Mouse (Mus musculus) forebrain, embryonic 13.5 days (tissue): ENCODE data around the gene Lrrn1. TPM values are rescaled to one million over a fixed set of nuclear protein-coding genes. Genes with fewer than 3 reads are reported as not detected.

Experiments used
- ATAC-seq: fragments of 200-750 bp; cut with Nextera tagmentation; 2 replicates; pipeline ENCODE4 v1.8.0; 2017
- H3K27ac ChIP-seq: fragments of 300-500 bp; sonication (generic); 2 replicates; pipeline ENCODE4 v1.5.1; 2015; ENCODE audit warnings: inconsistent platforms, mild to moderate bottlenecking, moderate library complexity
- H3K27me3 ChIP-seq: fragments of 300-500 bp; sonication (generic); 2 replicates; pipeline ENCODE4 v1.6.1; 2015; ENCODE audit warnings: mild to moderate bottlenecking, inconsistent platforms
- H3K36me3 ChIP-seq: fragments of 300-500 bp; sonication (generic); 2 replicates; pipeline ENCODE4 v1.6.1; 2015; ENCODE audit warnings: mild to moderate bottlenecking, inconsistent platforms; ENCODE audit not compliant: poor library complexity, severe bottlenecking
- H3K4me1 ChIP-seq: fragments of 300-500 bp; sonication (generic); 2 replicates; pipeline ENCODE4 v1.6.1; 2015; ENCODE audit warnings: inconsistent platforms
- H3K4me2 ChIP-seq: fragments of 300-500 bp; sonication (generic); 2 replicates; pipeline ENCODE4 v1.6.1; 2015; ENCODE audit warnings: inconsistent platforms, mild to moderate bottlenecking, moderate library complexity
- H3K4me3 ChIP-seq: fragments of 300-500 bp; sonication (generic); 2 replicates; pipeline ENCODE4 v1.5.1; 2015; ENCODE audit warnings: mild to moderate bottlenecking, inconsistent platforms
- H3K9ac ChIP-seq: fragments of 300-500 bp; sonication (generic); 2 replicates; pipeline ENCODE4 v1.6.1; 2015; ENCODE audit warnings: mild to moderate bottlenecking, inconsistent platforms
- H3K9me3 ChIP-seq: fragments of 300-500 bp; sonication (generic); replicated peaks from 2 replicates; pipeline ENCODE4 v1.6.1; 2016; ENCODE audit warnings: inconsistent platforms
- WGBS: fragments of 180-500 bp; shearing (Covaris S2); methylation state at CpG from one replicate; pipeline ENCODE4 v1.1.7; 2015; 5-methylcytosine and 5-hydroxymethylcytosine counted together
- polyA plus RNA-seq: library from polyadenylated mRNA; unstranded; fragments of >200 nt; fragmentation: Nextera tagmentation; extraction: Ambion mirVana; gene quantifications from 2 replicates; pipeline ENCODE4 v1.2.1, GENCODE M21; 2015

Lrrn1 gene
- polyA plus RNA-seq, 1 experiment from 2014 or later, result 46.0 TPM

- no peaks in the 10 kb centered on the region for H3K36me3 ChIP-seq
- H3K4me2 ChIP-seq, result no peak overlapping the region
- no peak overlapping the region for H3K27ac ChIP-seq
- H3K9me3 ChIP-seq, result no peaks in the 10 kb centered on the region
- H3K27me3 ChIP-seq, result no peaks in the 10 kb centered on the region
- ATAC-seq, result no peak
- H3K4me1 ChIP-seq, result no peaks in the 10 kb centered on the region
- no peak overlapping the region for H3K9ac ChIP-seq
- H3K4me3 ChIP-seq, result no peak overlapping the region
Observed at GRCm38 (mm10) chr6:107605151-107605550, 75.6 kb downstream of the Lrrn1 start.

DNA sequence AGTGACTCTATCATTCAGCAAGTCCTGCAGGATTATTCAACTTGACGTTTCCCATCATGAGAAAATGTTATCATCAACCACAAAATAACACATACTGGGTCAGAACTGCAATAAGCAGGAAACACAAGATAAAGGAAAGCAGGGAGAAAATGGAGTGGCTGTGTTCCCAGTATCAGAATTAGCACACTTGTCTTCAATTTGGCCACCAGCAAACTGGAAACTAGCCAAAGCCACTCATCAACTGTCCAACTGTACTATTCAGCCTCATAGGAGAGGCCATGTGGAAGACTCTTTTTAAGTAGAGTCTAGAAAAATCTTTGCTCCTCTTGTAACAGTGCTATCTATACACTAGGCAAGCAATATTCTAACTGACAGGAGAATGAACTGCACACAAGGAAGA lies 84.7 kb downstream of the Lrrn1 start:
- 52% methylated on average over 1 of the region's 1 CpGs for WGBS
- Histone ChIP-seq H3K9ac (no peak overlapping the region), H3K36me3 (no peaks in the 10 kb centered on the region), H3K27ac (no peak overlapping the region), H3K4me2 (no peak overlapping the region), H3K4me1 (no peaks in the 10 kb centered on the region), H3K27me3 (no peaks in the 10 kb centered on the region), H3K9me3 (no peaks in the 10 kb centered on the region), H3K4me3 (no peak overlapping the region)
- no peak for ATAC-seq
